Mouse (Mus musculus) CH12.LX (cell line): ENCODE measurements around the gene Exoc6b.

Experiments
- BHLHE40 ChIP-seq: IDR thresholded peaks from 2 replicates; pipeline ENCODE4 v1.6.1; 2011; ENCODE audit warnings: mild to moderate bottlenecking, low read depth, low read length, improper control_type of control experiment
- CHD2 ChIP-seq: IDR thresholded peaks from 2 replicates; pipeline ENCODE4 v1.6.1; 2011; ENCODE audit warnings: low read length, improper control_type of control experiment
- CTCF ChIP-seq, 2 experiments: IDR thresholded peaks in 1 of 2; conservative IDR thresholded peaks in 1 of 2; 2 replicates each; pipeline ENCODE4 v1.5.1; 2011 to 2012; ENCODE audit warnings: low read depth in 2 of 2, low read length in 2 of 2, improper control_type of control experiment in 1 of 2, inconsistent platforms in 1 of 2, mild to moderate bottlenecking in 1 of 2, moderate library complexity in 1 of 2
- ELF1 ChIP-seq: IDR thresholded peaks from 2 replicates; pipeline ENCODE4 v1.6.1; 2014; ENCODE audit warnings: low read depth, mild to moderate bottlenecking, inconsistent platforms, low read length, improper control_type of control experiment
- EP300 ChIP-seq: IDR thresholded peaks from 2 replicates; pipeline ENCODE4 v1.6.1; 2011; ENCODE audit warnings: low read length, improper control_type of control experiment
- HCFC1 ChIP-seq: IDR thresholded peaks from 2 replicates; pipeline ENCODE4 v1.6.1; 2012; ENCODE audit warnings: low read depth, mild to moderate bottlenecking, inconsistent platforms, low read length, improper control_type of control experiment
- SIN3A ChIP-seq: IDR thresholded peaks from 2 replicates; pipeline ENCODE4 v1.6.1; 2012; ENCODE audit warnings: low read length, improper control_type of control experiment, inconsistent platforms

- no peak for TF ChIP-seq SIN3A
- TF ChIP-seq HCFC1 = no peak
- no peak for TF ChIP-seq EP300
- TF ChIP-seq ELF1 = no peak
- peak; percentile 74 to 92 for TF ChIP-seq CTCF (conservative IDR thresholded peaks at IDR 0.05 in 1 of 2, IDR thresholded peaks at IDR 0.05 in 1 of 2; ENCODE audit: low read depth in 2 of 2, low read length in 2 of 2)
- TF ChIP-seq BHLHE40 = peak; percentile 26; the same call in 1 of the 2 replicates
- TF ChIP-seq CHD2 = no peak
These were observed 479.3 kb downstream of the Exoc6b start for GRCm38 (mm10) chr6:84589742-84590686.
